Mouse (Mus musculus) liver, adult 2 months (tissue): ENCODE results near the gene Acacb. TPM values are rescaled to one million over a fixed set of nuclear protein-coding genes. Genes with fewer than 3 reads are reported as not detected.
A peak's percentile ranks its signal among the peaks of the same experiment; 100 is the strongest.

Source experiments
- DNase-seq: peaks from one replicate; pipeline ENCODE4 v3.0.0-alpha.2; 2011; ENCODE audit warnings: low read depth, low spot score; ENCODE audit errors: extremely low read depth
- H3K27ac ChIP-seq: fragments of 200-500 bp; replicated peaks from 2 replicates; pipeline ENCODE4 v1.5.1; 2012; ENCODE audit warnings: low read depth, mild to moderate bottlenecking, control low read depth, inconsistent platforms, low read length; ENCODE audit not compliant: insufficient read depth
- H3K27me3 ChIP-seq: fragments of 200-500 bp; 2 replicates; pipeline ENCODE4 v1.6.1; 2012; ENCODE audit warnings: mild to moderate bottlenecking, moderate library complexity, low read length, inconsistent platforms; ENCODE audit not compliant: control insufficient read depth, insufficient read depth
- H3K36me3 ChIP-seq: fragments of 200-500 bp; 2 replicates; pipeline ENCODE4 v1.6.1; 2012; ENCODE audit warnings: low read length, inconsistent platforms; ENCODE audit not compliant: control insufficient read depth, insufficient read depth
- H3K4me1 ChIP-seq: fragments of 200-500 bp; 2 replicates; pipeline ENCODE4 v1.6.1; 2011; ENCODE audit warnings: low read length; ENCODE audit not compliant: control insufficient read depth, insufficient read depth
- H3K4me3 ChIP-seq: fragments of 200-500 bp; 2 replicates; pipeline ENCODE4 v1.5.1; 2011; ENCODE audit warnings: low read depth, mild to moderate bottlenecking, control low read depth, low read length, moderate library complexity; ENCODE audit not compliant: insufficient read depth
- H3K79me2 ChIP-seq: fragments of 200-500 bp; 2 replicates; pipeline ENCODE4 v1.6.1; 2012; ENCODE audit warnings: inconsistent platforms, mild to moderate bottlenecking, low read length, moderate library complexity; ENCODE audit not compliant: control insufficient read depth, insufficient read depth
- H3K9ac ChIP-seq: fragments of 200-500 bp; 2 replicates; pipeline ENCODE4 v1.6.1; 2012; ENCODE audit warnings: low read depth, mild to moderate bottlenecking, control low read depth, inconsistent platforms, low read length
- CTCF ChIP-seq: fragments of 200-500 bp; IDR thresholded peaks from 2 replicates; pipeline ENCODE4 v1.5.1; 2011; ENCODE audit warnings: low read depth, low read length, control low read depth
- POLR2A ChIP-seq: fragments of 200-500 bp; IDR thresholded peaks from 2 replicates; pipeline ENCODE4 v1.6.1; 2011; ENCODE audit warnings: low read length, control low read depth; ENCODE audit not compliant: insufficient read depth; ENCODE audit errors: extremely low read depth
- WGBS: fragments of 180-500 bp; shearing (Covaris S2); methylation state at CpG from one replicate; pipeline ENCODE4 v1.1.7; 2018; 5-methylcytosine and 5-hydroxymethylcytosine counted together
- polyA plus RNA-seq: library from polyadenylated mRNA; depleted of rRNA; stranded (reverse); fragments of >200 nt; gene quantifications from 2 replicates; pipeline ENCODE4 v1.2.3, GENCODE M21; 2012
- total RNA-seq: library from RNA; depleted of rRNA; stranded (reverse); fragments of >200 nt; gene quantifications from 2 replicates; pipeline ENCODE4 v1.2.3, GENCODE M21; 2014

The Acacb gene
- total and polyA plus RNA-seq, 2 experiments, result 39.4 to 45.8 TPM

GRCm38 (mm10) chr5:114163117-114163696 is 16.9 kb downstream of the Acacb start:
- TF ChIP-seq CTCF (no peak), POLR2A (no peak)

DNA sequence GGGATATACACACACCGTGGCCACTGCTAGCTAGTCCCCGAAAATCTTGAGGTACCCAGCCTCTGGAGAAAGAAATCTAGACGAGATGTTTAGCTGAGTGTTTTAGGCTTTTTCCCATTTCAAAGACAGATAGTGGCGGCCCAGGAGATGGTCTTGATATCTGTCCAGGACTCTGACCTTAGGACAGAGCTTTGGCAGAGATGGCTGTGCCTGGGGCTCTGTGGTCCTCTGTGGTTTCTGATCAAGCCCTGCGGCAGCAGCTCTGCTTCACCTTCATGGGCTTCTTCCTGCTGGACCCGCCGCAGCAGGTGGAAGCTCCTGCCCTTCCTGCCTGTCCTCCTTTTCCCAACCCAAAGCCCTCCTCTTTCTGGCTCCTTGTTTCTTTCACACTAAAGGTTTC is 24.0 kb downstream of the Acacb start:
- WGBS, result 61% methylated on average over 7 of the region's 7 CpGs
- H3K27ac ChIP-seq, result no peak overlapping the region

More at GRCm38 (mm10) chr5:114163117-114163696, 16.9 kb downstream of the Acacb start:
- WGBS, result 52% methylated on average over 6 of the region's 6 CpGs
- Histone ChIP-seq H3K36me3 (peaks cover 14% of the 10 kb centered on the region), H3K79me2 (peaks cover 35% of the 10 kb centered on the region; the same call in 1 of the 2 replicates), H3K27ac (no peak overlapping the region), H3K9ac (no peak overlapping the region), H3K4me1 (peaks cover 14% of the 10 kb centered on the region), H3K27me3 (no peaks in the 10 kb centered on the region), H3K4me3 (no peak overlapping the region)
- no peak for DNase-seq

DNA sequence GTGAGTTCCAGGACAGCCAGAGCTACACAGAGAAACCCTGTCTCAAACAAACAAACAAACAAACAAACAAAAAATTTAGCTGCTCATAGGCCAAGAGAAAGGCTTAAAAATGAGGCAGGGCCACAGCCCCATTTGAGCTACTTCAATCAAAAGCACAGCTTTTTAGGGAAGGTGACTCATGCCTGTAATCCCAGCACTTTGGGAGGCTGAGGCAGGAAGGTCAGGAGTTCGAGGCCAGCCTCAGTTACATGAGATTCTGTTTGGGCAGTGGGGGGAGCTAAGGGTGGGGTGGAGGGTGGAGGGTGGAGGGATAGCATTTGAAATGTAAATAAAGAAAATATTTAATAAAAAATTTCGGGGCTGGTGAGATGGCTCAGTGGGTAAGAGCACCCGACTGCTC is 26.6 kb downstream of the Acacb start:
- TF ChIP-seq POLR2A, result no peak
- no peak for TF ChIP-seq CTCF
- DNase-seq, result no peak
- Histone ChIP-seq H3K27me3 (no peaks in the 10 kb centered on the region), H3K79me2 (no peaks in the 10 kb centered on the region), H3K4me3 (no peak overlapping the region), H3K4me1 (peaks cover 3% of the 10 kb centered on the region), H3K36me3 (peaks cover 1% of the 10 kb centered on the region; the same call in 1 of the 2 replicates), H3K9ac (no peak overlapping the region), H3K27ac (no peak overlapping the region)
- WGBS, result 94% methylated on average over 3 of the region's 3 CpGs

More for the DNA sequence above, 24.0 kb downstream of the Acacb start:
- H3K4me3 ChIP-seq, result no peak overlapping the region
- no peaks in the 10 kb centered on the region for H3K4me1 ChIP-seq
- H3K79me2 ChIP-seq, result peaks cover 10% of the 10 kb centered on the region; the same call in 1 of the 2 replicates
- H3K27me3 ChIP-seq, result no peaks in the 10 kb centered on the region
- no peak for TF ChIP-seq POLR2A
- TF ChIP-seq CTCF, result no peak
- DNase-seq, result no peak
- H3K36me3 ChIP-seq, result peaks cover 11% of the 10 kb centered on the region
- no peak overlapping the region for H3K9ac ChIP-seq

DNA sequence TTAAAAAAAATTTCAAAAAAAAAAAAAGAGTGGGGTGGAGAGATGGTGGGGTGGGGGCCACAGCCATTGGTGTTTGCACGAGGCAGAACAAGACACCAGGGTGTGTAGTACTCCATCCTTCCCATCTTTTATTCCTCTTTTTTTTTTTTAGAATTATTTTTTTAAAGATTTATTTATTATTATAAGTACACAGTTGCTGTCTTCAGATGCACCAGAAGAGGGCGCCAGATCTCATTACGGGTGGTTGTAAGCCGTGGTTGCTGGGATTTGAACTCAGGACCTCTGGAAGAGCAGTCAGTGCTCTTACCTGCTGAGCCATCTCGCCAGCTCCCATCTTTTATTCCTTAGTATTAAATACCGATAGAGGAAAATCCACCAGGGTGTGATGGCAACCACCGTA is 27.1 kb downstream of the Acacb start:
- 76% methylated on average over 7 of the region's 7 CpGs for WGBS
- TF ChIP-seq CTCF (peak; percentile 28; the same call in 1 of the 2 replicates), POLR2A (no peak)
- Histone ChIP-seq H3K27ac (no peak overlapping the region), H3K79me2 (no peaks in the 10 kb centered on the region), H3K36me3 (peaks cover 1% of the 10 kb centered on the region; the same call in 1 of the 2 replicates), H3K27me3 (no peaks in the 10 kb centered on the region), H3K4me3 (no peak overlapping the region), H3K4me1 (peaks cover 3% of the 10 kb centered on the region), H3K9ac (no peak overlapping the region)
- no peak for DNase-seq

GRCm38 (mm10) chr5:114173877-114174581 is 27.7 kb downstream of the Acacb start:
- peaks cover 8% of the 10 kb centered on the region for H3K4me1 ChIP-seq
- no peak overlapping the region for H3K9ac ChIP-seq
- H3K27me3 ChIP-seq, result no peaks in the 10 kb centered on the region
- no peak for DNase-seq
- H3K36me3 ChIP-seq, result peaks cover 1% of the 10 kb centered on the region; the same call in 1 of the 2 replicates
- H3K4me3 ChIP-seq, result no peak overlapping the region
- H3K79me2 ChIP-seq, result no peaks in the 10 kb centered on the region
- TF ChIP-seq POLR2A (no peak), CTCF (no peak)
- whole genome bisulfite sequencing, result 29% methylated on average over 16 of the region's 16 CpGs
- no peak overlapping the region for H3K27ac ChIP-seq

DNA sequence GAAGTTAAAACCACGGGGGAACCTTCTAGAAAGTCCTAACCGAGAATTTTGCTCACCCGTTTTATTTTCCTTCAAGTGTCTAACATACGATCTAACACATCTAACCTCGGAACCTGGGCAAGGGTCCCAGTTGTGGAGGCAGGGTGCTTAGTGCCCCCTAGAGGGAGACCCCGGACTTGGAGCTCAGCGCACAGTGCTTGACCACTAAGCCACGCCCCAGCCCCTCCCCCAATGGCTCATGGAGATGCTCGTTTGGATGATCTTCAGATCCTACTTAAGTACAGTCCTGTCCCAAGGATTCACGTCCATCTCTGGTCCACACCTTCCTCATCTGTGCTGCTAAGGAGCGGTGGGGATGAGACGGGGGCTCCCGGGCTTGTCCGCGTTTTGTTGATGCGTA is 28.3 kb downstream of the Acacb start:
- H3K79me2 ChIP-seq, result no peaks in the 10 kb centered on the region
- 34% methylated on average over 16 of the region's 16 CpGs for WGBS
- no peaks in the 10 kb centered on the region for H3K27me3 ChIP-seq
- peaks cover under 1% of the 10 kb centered on the region; the same call in 1 of the 2 replicates for H3K36me3 ChIP-seq
- peaks cover 11% of the 10 kb centered on the region for H3K4me1 ChIP-seq
- DNase-seq, result no peak
- no peak overlapping the region for H3K4me3 ChIP-seq
- H3K27ac ChIP-seq, result no peak overlapping the region
- TF ChIP-seq POLR2A (no peak), CTCF (peak; percentile 41)
- H3K9ac ChIP-seq, result no peak overlapping the region
